Mouse (Mus musculus) heart, embryonic 12.5 days (tissue): ENCODE results near the gene Lnpep. TPM values are rescaled to one million over a fixed set of nuclear protein-coding genes. Genes with fewer than 3 reads are reported as not detected.
A peak's percentile ranks its signal among the peaks of the same experiment; 100 is the strongest.

Experiments
- ATAC-seq: fragments of 200-750 bp; cut with Nextera tagmentation; 2 replicates; pipeline ENCODE4 v1.8.0; 2017; ENCODE audit warnings: moderate TSS enrichment, moderate library complexity; ENCODE audit not compliant: insufficient number of reproducible peaks, low FRiP score
- H3K27ac ChIP-seq: fragments of 300-500 bp; sonication (generic); 2 replicates; pipeline ENCODE4 v1.5.1; 2016; ENCODE audit warnings: mild to moderate bottlenecking, moderate library complexity; ENCODE audit not compliant: poor library complexity, severe bottlenecking
- H3K27me3 ChIP-seq: fragments of 300-500 bp; sonication (generic); replicated peaks from 2 replicates; pipeline ENCODE4 v1.6.1; 2016; ENCODE audit warnings: mild to moderate bottlenecking, moderate library complexity
- H3K36me3 ChIP-seq: fragments of 300-500 bp; sonication (generic); 2 replicates; pipeline ENCODE4 v1.6.1; 2016; ENCODE audit warnings: mild to moderate bottlenecking, moderate library complexity
- H3K4me1 ChIP-seq: fragments of 300-500 bp; sonication (generic); replicated peaks from 2 replicates; pipeline ENCODE4 v1.6.1; 2016; ENCODE audit warnings: mild to moderate bottlenecking
- H3K4me2 ChIP-seq: fragments of 300-500 bp; sonication (generic); 2 replicates; pipeline ENCODE4 v1.6.1; 2016; ENCODE audit warnings: mild to moderate bottlenecking, moderate library complexity
- H3K4me3 ChIP-seq: fragments of 300-500 bp; sonication (generic); 2 replicates; pipeline ENCODE4 v1.5.1; 2016; ENCODE audit warnings: mild to moderate bottlenecking
- H3K9ac ChIP-seq: fragments of 300-500 bp; sonication (generic); 2 replicates; pipeline ENCODE4 v1.6.1; 2016; ENCODE audit warnings: mild to moderate bottlenecking, moderate library complexity
- H3K9me3 ChIP-seq: fragments of 300-500 bp; sonication (generic); replicated peaks from 2 replicates; pipeline ENCODE4 v1.6.1; 2016; ENCODE audit warnings: mild to moderate bottlenecking, moderate library complexity
- WGBS: fragments of 180-500 bp; shearing (Covaris S2); methylation state at CpG from one replicate; pipeline ENCODE4 v1.1.7; 2016; 5-methylcytosine and 5-hydroxymethylcytosine counted together
- polyA plus RNA-seq: library from polyadenylated mRNA; unstranded; fragments of >200 nt; fragmentation: Nextera tagmentation; extraction: Ambion mirVana; gene quantifications from 2 replicates; pipeline ENCODE4 v1.2.1, GENCODE M21; 2016

The Lnpep gene
- polyA plus RNA-seq, 1 experiment from 2014 or later, result 13.8 TPM

GRCm38 (mm10) chr17:17608416-17608988, 16.3 kb downstream of the Lnpep start:
- WGBS, result 83% methylated on average over 5 of the region's 5 CpGs
- Histone ChIP-seq H3K27me3 (no peaks in the 10 kb centered on the region), H3K9ac (no peak overlapping the region), H3K36me3 (no peaks in the 10 kb centered on the region), H3K4me3 (no peak overlapping the region), H3K27ac (no peak overlapping the region), H3K4me1 (peaks cover 19% of the 10 kb centered on the region), H3K4me2 (no peak overlapping the region), H3K9me3 (no peaks in the 10 kb centered on the region)
- ATAC-seq, result no peak

- no peak for ATAC-seq
- 83% methylated on average over 2 of the region's 2 CpGs for WGBS
- no peaks in the 10 kb centered on the region for H3K27me3 ChIP-seq
- H3K9me3 ChIP-seq, result no peaks in the 10 kb centered on the region
- peaks cover 34% of the 10 kb centered on the region for H3K4me1 ChIP-seq
- no peak overlapping the region for H3K4me3 ChIP-seq
- no peak overlapping the region for H3K4me2 ChIP-seq
- H3K27ac ChIP-seq, result no peak overlapping the region
- H3K36me3 ChIP-seq, result no peaks in the 10 kb centered on the region
- no peak overlapping the region for H3K9ac ChIP-seq
These were observed 20.3 kb downstream of the Lnpep start for GRCm38 (mm10) chr17:17604554-17604953.

- Histone ChIP-seq H3K9me3 (no peaks in the 10 kb centered on the region), H3K4me2 (no peak overlapping the region), H3K9ac (no peak overlapping the region), H3K27ac (no peak overlapping the region), H3K36me3 (no peaks in the 10 kb centered on the region), H3K27me3 (no peaks in the 10 kb centered on the region), H3K4me3 (no peak overlapping the region), H3K4me1 (peaks cover 33% of the 10 kb centered on the region)
- ATAC-seq, result no peak
- 87% methylated on average over 3 of the region's 3 CpGs for WGBS
These were observed 21.2 kb downstream of the Lnpep start for GRCm38 (mm10) chr17:17603609-17604008.

GRCm38 (mm10) chr17:17602786-17603185, 22.1 kb downstream of the Lnpep start:
- no peak overlapping the region for H3K4me2 ChIP-seq
- ATAC-seq, result no peak
- H3K9ac ChIP-seq, result no peak overlapping the region
- no peak overlapping the region for H3K4me3 ChIP-seq
- H3K27ac ChIP-seq, result peak overlapping the region; percentile 66
- H3K9me3 ChIP-seq, result no peaks in the 10 kb centered on the region
- H3K4me1 ChIP-seq, result peaks cover 30% of the 10 kb centered on the region
- no peaks in the 10 kb centered on the region for H3K27me3 ChIP-seq
- H3K36me3 ChIP-seq, result no peaks in the 10 kb centered on the region

- H3K27ac ChIP-seq, result peak overlapping the region; percentile 66
- no peak for ATAC-seq
- no peaks in the 10 kb centered on the region for H3K27me3 ChIP-seq
- H3K4me1 ChIP-seq, result peaks cover 28% of the 10 kb centered on the region
- 32% methylated on average over 4 of the region's 4 CpGs for WGBS
- no peak overlapping the region for H3K9ac ChIP-seq
- H3K36me3 ChIP-seq, result no peaks in the 10 kb centered on the region
- H3K4me2 ChIP-seq, result no peak overlapping the region
- no peaks in the 10 kb centered on the region for H3K9me3 ChIP-seq
- no peak overlapping the region for H3K4me3 ChIP-seq
These were observed 22.5 kb downstream of the Lnpep start for GRCm38 (mm10) chr17:17602330-17602729.

GRCm38 (mm10) chr17:17600804-17601252, 24.0 kb downstream of the Lnpep start:
- no peaks in the 10 kb centered on the region for H3K9me3 ChIP-seq
- no peak overlapping the region for H3K4me2 ChIP-seq
- no peak overlapping the region for H3K27ac ChIP-seq
- 47% methylated on average over 3 of the region's 3 CpGs for WGBS
- H3K27me3 ChIP-seq, result no peaks in the 10 kb centered on the region
- no peaks in the 10 kb centered on the region for H3K36me3 ChIP-seq
- ATAC-seq, result no peak
- no peak overlapping the region for H3K9ac ChIP-seq
- peaks cover 28% of the 10 kb centered on the region for H3K4me1 ChIP-seq
- no peak overlapping the region for H3K4me3 ChIP-seq

- Histone ChIP-seq H3K27me3 (no peaks in the 10 kb centered on the region), H3K4me3 (no peak overlapping the region), H3K4me1 (peaks cover 32% of the 10 kb centered on the region), H3K27ac (no peak overlapping the region), H3K4me2 (no peak overlapping the region), H3K9ac (no peak overlapping the region), H3K36me3 (no peaks in the 10 kb centered on the region), H3K9me3 (no peaks in the 10 kb centered on the region)
- WGBS, result 74% methylated on average over 1 of the region's 1 CpGs
- ATAC-seq, result no peak
These were observed 24.8 kb downstream of the Lnpep start for GRCm38 (mm10) chr17:17600001-17600400.

GRCm38 (mm10) chr17:17598355-17598754, 26.5 kb downstream of the Lnpep start:
- 81% methylated on average over 2 of the region's 2 CpGs for WGBS
- no peaks in the 10 kb centered on the region for H3K9me3 ChIP-seq
- no peak overlapping the region for H3K9ac ChIP-seq
- no peak overlapping the region for H3K4me3 ChIP-seq
- H3K27me3 ChIP-seq, result no peaks in the 10 kb centered on the region
- no peak for ATAC-seq
- no peak overlapping the region for H3K27ac ChIP-seq
- H3K4me1 ChIP-seq, result peaks cover 29% of the 10 kb centered on the region
- H3K36me3 ChIP-seq, result no peaks in the 10 kb centered on the region
- H3K4me2 ChIP-seq, result no peak overlapping the region

- Histone ChIP-seq H3K27me3 (no peaks in the 10 kb centered on the region), H3K4me2 (no peak overlapping the region), H3K4me1 (peaks cover 10% of the 10 kb centered on the region), H3K9me3 (no peaks in the 10 kb centered on the region), H3K4me3 (no peak overlapping the region), H3K27ac (no peak overlapping the region), H3K9ac (no peak overlapping the region), H3K36me3 (0 out of 2 replicates have a peak, but pooled peaks cover 2% of the 10 kb centered on the region)
- peak; percentile 48; the same call in 1 of the 2 replicates for ATAC-seq
- WGBS, result 28% methylated on average over 1 of the region's 1 CpGs
These were observed 31.9 kb downstream of the Lnpep start for GRCm38 (mm10) chr17:17592926-17593325.

- 75% methylated on average over 7 of the region's 7 CpGs for whole genome bisulfite sequencing
- Histone ChIP-seq H3K27ac (no peak overlapping the region), H3K9me3 (no peaks in the 10 kb centered on the region), H3K4me3 (no peak overlapping the region), H3K9ac (no peak overlapping the region), H3K4me2 (no peak overlapping the region), H3K27me3 (no peaks in the 10 kb centered on the region), H3K36me3 (0 out of 2 replicates have a peak, but pooled peaks cover 2% of the 10 kb centered on the region), H3K4me1 (peaks cover 12% of the 10 kb centered on the region; the same call in 1 of the 2 replicates)
- no peak for ATAC-seq
These were observed 37.4 kb downstream of the Lnpep start for GRCm38 (mm10) chr17:17587333-17588047.

GRCm38 (mm10) chr17:17585115-17585514, 39.7 kb downstream of the Lnpep start:
- Histone ChIP-seq H3K4me1 (peaks cover 13% of the 10 kb centered on the region; the same call in 1 of the 2 replicates), H3K27me3 (no peaks in the 10 kb centered on the region), H3K27ac (no peak overlapping the region), H3K36me3 (no peaks in the 10 kb centered on the region), H3K9ac (no peak overlapping the region), H3K9me3 (no peaks in the 10 kb centered on the region), H3K4me3 (no peak overlapping the region), H3K4me2 (no peak overlapping the region)
- 89% methylated on average over 4 of the region's 4 CpGs for WGBS
- no peak for ATAC-seq
